Mouse (Mus musculus) C2C12 (cell line): ENCODE measurements around the gene Aak1.

Experiments
- CTCF ChIP-seq: IDR thresholded peaks from one replicate; pipeline ENCODE4 v1.5.1; 2011; ENCODE audit not compliant: control insufficient read depth, insufficient read depth, insufficient read length
- USF1 ChIP-seq: IDR thresholded peaks from one replicate; pipeline ENCODE4 v1.6.1; 2011; ENCODE audit warnings: low read depth, mild to moderate bottlenecking, control low read depth, moderate library complexity

- no peak for TF ChIP-seq USF1
- TF ChIP-seq CTCF: no peak
Observed at GRCm38 (mm10) chr6:86876451-86876850, 27.1 kb downstream of the Aak1 start.
